Mouse (Mus musculus) lung, embryonic 15.5 days (tissue): ENCODE measurements at regions not wholly inside any gene's neighbourhood (a gene's known extent, or its start where the extent isn't known, plus 50 kb on each side); places are given as distances from the start of the nearest gene placed in this dataset.

Source experiments
- ATAC-seq: fragments of 200-750 bp; cut with Nextera tagmentation; 2 replicates; pipeline ENCODE4 v1.8.0; 2017; ENCODE audit warnings: moderate number of reproducible peaks, borderline replicate concordance; ENCODE audit not compliant: low FRiP score, low TSS enrichment; ENCODE audit errors: extremely low read depth
- H3K27ac ChIP-seq: fragments of 300-500 bp; sonication (generic); 2 replicates; pipeline ENCODE4 v1.5.1; 2015; ENCODE audit warnings: moderate library complexity, mild to moderate bottlenecking, inconsistent platforms
- H3K27me3 ChIP-seq: fragments of 300-500 bp; sonication (generic); 2 replicates; pipeline ENCODE4 v1.6.1; 2015; ENCODE audit warnings: inconsistent platforms
- H3K36me3 ChIP-seq: fragments of 300-500 bp; sonication (generic); 2 replicates; pipeline ENCODE4 v1.6.1; 2015; ENCODE audit warnings: inconsistent platforms
- H3K4me1 ChIP-seq: fragments of 300-500 bp; sonication (generic); 2 replicates; pipeline ENCODE4 v1.6.1; 2015; ENCODE audit warnings: inconsistent platforms
- H3K4me2 ChIP-seq: fragments of 300-500 bp; sonication (generic); 2 replicates; pipeline ENCODE4 v1.6.1; 2015; ENCODE audit warnings: inconsistent platforms, mild to moderate bottlenecking, moderate library complexity
- H3K4me3 ChIP-seq: fragments of 300-500 bp; sonication (generic); 2 replicates; pipeline ENCODE4 v1.5.1; 2015; ENCODE audit warnings: mild to moderate bottlenecking, inconsistent platforms
- H3K9ac ChIP-seq: fragments of 300-500 bp; sonication (generic); 2 replicates; pipeline ENCODE4 v1.6.1; 2015; ENCODE audit warnings: inconsistent platforms
- H3K9me3 ChIP-seq: fragments of 300-500 bp; sonication (generic); 2 replicates; pipeline ENCODE4 v1.6.1; 2016; ENCODE audit warnings: inconsistent platforms
- WGBS: fragments of 180-500 bp; shearing (Covaris S2); methylation state at CpG from one replicate; pipeline ENCODE4 v1.1.7; 2015; 5-methylcytosine and 5-hydroxymethylcytosine counted together

DNA sequence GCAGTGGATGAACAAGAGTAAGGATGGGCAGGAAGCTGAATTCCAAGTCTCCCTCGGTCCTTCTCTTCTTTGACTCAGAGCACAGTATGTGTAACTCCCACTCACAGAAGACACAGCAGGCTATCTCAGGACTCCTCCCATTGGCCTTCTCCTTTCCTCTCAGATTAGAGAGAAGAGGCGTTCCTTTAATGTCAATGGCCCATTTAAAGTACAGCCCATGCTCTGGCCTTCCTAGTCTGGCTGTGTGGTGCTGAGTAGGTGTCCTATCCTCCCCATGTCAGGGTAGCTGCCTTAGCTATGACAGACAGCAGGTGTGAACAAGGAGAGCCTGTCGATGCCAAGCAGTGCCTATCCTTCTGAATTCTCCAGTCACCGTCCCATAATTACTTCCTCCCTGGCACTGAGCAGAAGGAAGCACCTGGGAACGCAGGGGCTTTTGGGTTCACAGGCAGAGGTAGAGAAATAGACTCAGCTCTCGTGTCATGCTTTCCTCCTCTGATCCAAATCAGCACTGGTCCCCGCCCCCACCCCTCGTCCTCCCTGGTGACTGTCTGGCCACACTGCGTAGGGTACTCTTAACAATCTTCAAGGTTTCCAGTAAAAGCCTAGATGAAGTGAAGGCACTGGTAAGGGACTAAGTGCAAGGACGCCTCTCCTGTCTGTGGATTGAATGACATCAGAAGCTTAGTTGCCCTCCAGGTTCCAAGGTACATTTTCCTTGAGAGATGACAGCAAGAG lies 257.8 kb downstream of the Mycn start:
- peaks cover 27% of the 10 kb centered on the region for H3K4me1 ChIP-seq
- ATAC-seq, result no peak
- no peaks in the 10 kb centered on the region for H3K9me3 ChIP-seq
- no peak overlapping the region for H3K4me2 ChIP-seq
- H3K4me3 ChIP-seq, result no peak overlapping the region
- H3K27ac ChIP-seq, result no peak overlapping the region
- H3K9ac ChIP-seq, result no peak overlapping the region
- H3K27me3 ChIP-seq, result no peaks in the 10 kb centered on the region
- H3K36me3 ChIP-seq, result no peaks in the 10 kb centered on the region
- WGBS, result 58% methylated on average over 10 of the region's 10 CpGs

DNA sequence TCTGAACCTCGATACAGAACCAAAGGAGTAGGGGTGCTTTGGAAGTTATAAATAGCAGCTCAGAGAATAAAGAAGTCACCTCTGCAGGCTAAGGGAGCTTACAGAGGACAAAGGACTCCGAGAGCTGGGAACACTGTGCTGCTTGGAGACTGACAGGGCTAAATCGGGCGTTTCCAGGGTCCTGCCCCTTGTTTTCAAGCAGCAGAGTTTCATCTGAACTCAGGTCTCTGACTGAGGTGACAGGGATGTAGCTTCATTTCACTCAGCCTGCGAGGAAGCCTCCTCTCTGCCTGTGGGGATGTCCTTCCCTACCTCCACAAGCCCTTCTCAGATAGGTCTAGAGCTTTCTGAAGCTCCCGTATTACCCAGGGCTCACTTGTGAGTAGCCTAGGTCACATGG lies 260.6 kb downstream of the Mycn start:
- Histone ChIP-seq H3K36me3 (no peaks in the 10 kb centered on the region), H3K27ac (0 out of 2 replicates have a peak overlapping the region, but pooled peaks have one; percentile 27), H3K9me3 (no peaks in the 10 kb centered on the region), H3K4me1 (peaks cover 31% of the 10 kb centered on the region), H3K4me3 (peak overlapping the region; percentile 14; the same call in 1 of the 2 replicates), H3K9ac (0 out of 2 replicates have a peak overlapping the region, but pooled peaks have one; percentile 27), H3K4me2 (peak overlapping the region; percentile 36), H3K27me3 (no peaks in the 10 kb centered on the region)
- ATAC-seq, result no peak
- WGBS, result 28% methylated on average over 6 of the region's 6 CpGs

DNA sequence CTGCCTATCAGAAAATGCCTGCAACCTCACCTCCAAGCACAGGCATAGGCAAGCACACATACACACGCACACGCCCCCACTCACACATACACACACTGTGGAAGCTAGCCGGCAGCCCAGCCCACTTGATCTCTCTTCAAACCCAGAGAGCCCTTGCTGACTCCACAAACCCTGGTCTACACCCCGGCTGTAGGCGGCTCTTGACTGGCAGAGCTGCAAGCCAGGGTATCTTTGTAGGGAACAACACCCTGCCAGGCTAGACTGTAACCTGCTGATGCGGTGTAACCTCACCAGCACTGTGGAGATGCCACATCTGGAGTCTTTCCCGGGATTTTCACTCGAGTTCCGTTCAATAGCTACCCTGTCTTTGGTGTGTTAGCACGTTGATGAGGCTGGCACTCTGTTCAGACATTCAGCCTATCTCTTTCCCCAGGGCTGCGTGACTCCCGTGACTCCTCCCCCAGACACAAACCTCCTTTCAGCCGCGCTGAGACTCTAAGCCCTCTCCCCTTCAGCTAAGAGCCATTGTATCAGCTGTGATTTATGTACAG lies 261.3 kb downstream of the Mycn start:
- ATAC-seq, result peak; percentile 66
- peak overlapping the region; percentile 36 for H3K4me2 ChIP-seq
- H3K4me1 ChIP-seq, result peaks cover 31% of the 10 kb centered on the region
- 13% methylated on average over 14 of the region's 14 CpGs for WGBS
- no peaks in the 10 kb centered on the region for H3K36me3 ChIP-seq
- H3K9me3 ChIP-seq, result no peaks in the 10 kb centered on the region
- no peaks in the 10 kb centered on the region for H3K27me3 ChIP-seq
- H3K4me3 ChIP-seq, result peak overlapping the region; percentile 14; the same call in 1 of the 2 replicates
- 0 out of 2 replicates have a peak overlapping the region, but pooled peaks have one; percentile 27 for H3K27ac ChIP-seq
- H3K9ac ChIP-seq, result no peak overlapping the region

DNA sequence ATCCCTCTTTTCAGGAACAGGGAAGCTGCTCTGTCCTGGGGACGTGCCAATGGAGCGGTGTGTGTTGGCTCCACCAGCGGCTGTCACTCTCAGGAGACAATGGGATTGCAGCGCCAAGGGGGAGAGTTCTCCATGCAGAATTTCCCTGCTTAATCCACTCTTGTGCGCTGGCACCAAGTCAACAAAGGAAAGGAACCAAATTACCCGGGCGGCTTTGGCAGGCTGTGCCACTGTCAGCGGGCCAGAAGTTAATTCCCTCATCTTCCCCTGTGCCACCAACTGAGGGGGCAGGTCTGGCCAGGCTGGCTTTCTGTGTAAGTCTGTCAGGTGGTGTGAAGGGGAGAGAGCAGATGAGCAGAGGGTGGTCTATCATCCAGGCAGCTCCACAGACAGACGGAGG lies 265.0 kb downstream of the Mycn start:
- WGBS, result 60% methylated on average over 9 of the region's 9 CpGs
- ATAC-seq, result no peak
- Histone ChIP-seq H3K4me1 (peaks cover 21% of the 10 kb centered on the region), H3K4me3 (no peak overlapping the region), H3K27me3 (no peaks in the 10 kb centered on the region), H3K9me3 (no peaks in the 10 kb centered on the region), H3K36me3 (no peaks in the 10 kb centered on the region), H3K9ac (no peak overlapping the region), H3K4me2 (no peak overlapping the region), H3K27ac (no peak overlapping the region)

DNA sequence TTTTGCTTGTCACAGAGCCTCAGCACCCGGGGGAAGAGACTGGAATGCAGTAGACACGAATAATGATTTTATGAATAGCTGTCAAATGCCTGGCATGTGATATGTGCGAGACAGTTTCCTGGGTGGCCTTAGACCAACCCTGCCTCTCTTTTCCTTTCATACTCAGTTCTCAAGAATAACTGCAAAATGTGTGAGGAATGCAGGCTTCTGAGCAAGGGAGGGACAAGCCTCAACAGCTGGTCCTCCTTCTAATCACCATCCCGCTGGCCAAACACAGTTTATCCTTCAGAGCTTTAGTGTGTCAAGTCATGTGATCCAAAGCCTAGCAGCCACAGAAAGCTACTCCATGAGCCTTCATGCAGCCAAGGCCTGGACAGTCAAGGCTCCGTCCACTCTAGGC lies 271.8 kb downstream of the Mycn start:
- peaks cover 15% of the 10 kb centered on the region for H3K4me1 ChIP-seq
- no peaks in the 10 kb centered on the region for H3K27me3 ChIP-seq
- H3K4me3 ChIP-seq, result no peak overlapping the region
- ATAC-seq, result peak; percentile 96
- peak overlapping the region; percentile 43; the same call in 1 of the 2 replicates for H3K27ac ChIP-seq
- no peak overlapping the region for H3K9ac ChIP-seq
- 20% methylated on average over 5 of the region's 5 CpGs for WGBS
- no peak overlapping the region for H3K4me2 ChIP-seq
- no peaks in the 10 kb centered on the region for H3K36me3 ChIP-seq
- H3K9me3 ChIP-seq, result no peaks in the 10 kb centered on the region

DNA sequence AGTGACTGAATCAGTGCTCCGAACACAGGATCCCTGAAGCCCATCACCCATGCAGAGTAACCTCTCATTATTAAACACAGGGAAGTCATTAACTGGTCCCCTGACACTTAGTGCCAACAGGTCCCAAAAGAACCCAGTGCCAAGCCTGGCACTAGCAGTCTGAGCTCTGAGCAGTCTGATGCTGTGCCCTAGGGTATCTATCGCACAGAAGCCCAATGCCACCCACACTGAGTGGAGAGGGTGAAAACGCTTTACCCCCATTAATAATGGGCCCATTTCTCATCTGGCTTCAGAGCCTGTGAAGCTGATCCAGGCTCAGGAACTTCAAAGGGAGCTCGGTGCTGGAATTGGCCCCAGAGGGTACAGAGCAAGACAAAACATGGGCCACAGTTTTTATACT lies 272.8 kb downstream of the Mycn start:
- Histone ChIP-seq H3K9ac (no peak overlapping the region), H3K4me2 (no peak overlapping the region), H3K27me3 (no peaks in the 10 kb centered on the region), H3K9me3 (no peaks in the 10 kb centered on the region), H3K4me3 (no peak overlapping the region), H3K36me3 (no peaks in the 10 kb centered on the region), H3K4me1 (peaks cover 15% of the 10 kb centered on the region), H3K27ac (no peak overlapping the region)
- no peak for ATAC-seq
- 85% methylated on average over 4 of the region's 4 CpGs for WGBS

DNA sequence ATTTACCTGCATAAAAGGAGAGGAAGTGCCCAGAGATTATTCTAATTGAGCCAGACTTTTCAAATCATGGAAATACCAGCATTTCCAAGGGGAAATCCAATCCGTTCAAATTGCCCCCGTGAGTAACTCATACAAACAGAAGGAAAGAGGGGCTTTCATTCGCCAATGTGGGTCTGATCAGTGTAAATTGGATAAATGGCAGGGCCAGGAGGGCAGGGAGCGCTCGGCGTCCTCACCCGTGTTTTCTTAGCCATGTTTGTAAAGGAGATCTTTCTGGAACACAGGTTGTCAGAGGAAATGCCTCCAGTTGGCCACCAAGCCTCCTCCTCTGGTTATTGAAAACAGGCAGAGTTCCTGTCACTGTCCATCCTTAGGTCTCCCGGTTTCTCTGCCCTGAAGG lies 286.1 kb downstream of the Mycn start:
- Histone ChIP-seq H3K9ac (no peak overlapping the region), H3K4me1 (no peaks in the 10 kb centered on the region; the same call in 1 of the 2 replicates), H3K9me3 (no peaks in the 10 kb centered on the region; the same call in 1 of the 2 replicates), H3K4me2 (no peak overlapping the region), H3K4me3 (no peak overlapping the region), H3K27me3 (no peaks in the 10 kb centered on the region), H3K27ac (no peak overlapping the region), H3K36me3 (no peaks in the 10 kb centered on the region)
- WGBS, result 86% methylated on average over 8 of the region's 8 CpGs
- ATAC-seq, result no peak

DNA sequence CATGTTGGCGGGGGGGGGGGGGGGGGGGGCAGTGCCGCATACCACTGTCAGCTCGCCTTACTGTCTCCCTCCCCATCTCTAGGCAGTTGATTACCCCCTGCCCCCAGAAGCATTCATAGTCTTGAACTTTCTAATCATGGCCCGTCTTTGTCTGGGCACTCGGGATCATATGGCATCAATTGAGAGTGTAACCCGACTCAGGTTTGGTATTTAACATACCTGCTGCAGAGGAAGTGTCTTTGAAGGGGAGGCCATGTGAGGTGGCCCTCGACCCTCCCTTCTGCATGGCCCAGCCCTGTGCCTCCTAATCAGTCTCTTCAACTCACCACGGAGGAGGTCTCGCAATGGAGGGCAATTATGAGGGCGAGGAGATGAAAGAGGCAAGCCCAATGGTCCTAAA lies 286.5 kb downstream of the Mycn start:
- Histone ChIP-seq H3K4me3 (no peak overlapping the region), H3K9ac (no peak overlapping the region), H3K27ac (no peak overlapping the region), H3K4me1 (no peaks in the 10 kb centered on the region; the same call in 1 of the 2 replicates), H3K9me3 (no peaks in the 10 kb centered on the region; the same call in 1 of the 2 replicates), H3K36me3 (no peaks in the 10 kb centered on the region), H3K4me2 (no peak overlapping the region), H3K27me3 (no peaks in the 10 kb centered on the region)
- ATAC-seq, result no peak
- WGBS, result 49% methylated on average over 10 of the region's 10 CpGs

DNA sequence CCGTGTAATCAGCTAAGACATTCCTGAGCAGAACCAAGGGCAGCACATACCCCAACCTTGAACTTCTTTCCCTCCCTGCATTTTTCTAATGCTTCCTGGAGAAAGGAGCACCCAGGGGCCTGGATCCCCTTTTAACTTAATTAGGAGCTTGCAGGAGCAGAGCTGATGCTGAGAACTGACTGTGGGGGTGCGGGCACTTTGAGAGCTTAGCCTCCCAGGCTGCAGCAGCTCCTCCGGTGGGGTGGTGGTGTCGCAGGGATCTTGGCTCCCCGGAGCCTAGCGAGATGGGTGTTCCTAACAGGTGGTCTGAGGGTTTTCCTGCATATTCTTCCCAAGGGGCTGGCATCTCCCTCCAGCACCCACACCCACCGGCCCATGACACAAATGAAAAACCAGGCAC lies 289.4 kb downstream of the Mycn start:
- Histone ChIP-seq H3K27me3 (no peaks in the 10 kb centered on the region), H3K4me2 (no peak overlapping the region), H3K27ac (no peak overlapping the region), H3K4me3 (no peak overlapping the region), H3K9ac (no peak overlapping the region), H3K9me3 (no peaks in the 10 kb centered on the region), H3K4me1 (peaks cover 3% of the 10 kb centered on the region; the same call in 1 of the 2 replicates), H3K36me3 (no peaks in the 10 kb centered on the region)
- ATAC-seq, result no peak
- 48% methylated on average over 7 of the region's 7 CpGs for WGBS

DNA sequence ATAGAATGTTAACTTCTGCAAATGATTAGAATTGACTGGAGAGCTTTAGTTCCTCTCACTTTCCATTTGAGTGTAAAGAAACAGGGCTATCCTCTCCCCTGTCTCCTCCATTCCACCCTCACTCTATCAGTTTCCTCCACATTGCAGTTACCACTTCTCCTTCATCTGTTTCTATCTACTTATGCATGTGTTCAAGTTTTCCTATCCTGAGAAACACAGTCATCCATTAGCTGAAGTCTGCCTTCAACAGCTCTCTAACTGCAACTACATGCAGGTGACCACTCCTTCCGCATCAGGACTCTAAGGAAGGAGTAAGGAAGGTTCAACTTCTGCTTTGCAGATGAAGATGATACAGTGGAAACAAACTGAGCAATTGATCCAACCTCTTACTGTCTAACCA lies 291.4 kb downstream of the Mycn start:
- peaks cover 5% of the 10 kb centered on the region; the same call in 1 of the 2 replicates for H3K4me1 ChIP-seq
- 91% methylated on average over 1 of the region's 1 CpGs for WGBS
- H3K4me2 ChIP-seq, result no peak overlapping the region
- H3K4me3 ChIP-seq, result no peak overlapping the region
- no peaks in the 10 kb centered on the region for H3K36me3 ChIP-seq
- no peak overlapping the region for H3K9ac ChIP-seq
- H3K27ac ChIP-seq, result no peak overlapping the region
- H3K27me3 ChIP-seq, result no peaks in the 10 kb centered on the region
- no peaks in the 10 kb centered on the region for H3K9me3 ChIP-seq
- ATAC-seq, result no peak

DNA sequence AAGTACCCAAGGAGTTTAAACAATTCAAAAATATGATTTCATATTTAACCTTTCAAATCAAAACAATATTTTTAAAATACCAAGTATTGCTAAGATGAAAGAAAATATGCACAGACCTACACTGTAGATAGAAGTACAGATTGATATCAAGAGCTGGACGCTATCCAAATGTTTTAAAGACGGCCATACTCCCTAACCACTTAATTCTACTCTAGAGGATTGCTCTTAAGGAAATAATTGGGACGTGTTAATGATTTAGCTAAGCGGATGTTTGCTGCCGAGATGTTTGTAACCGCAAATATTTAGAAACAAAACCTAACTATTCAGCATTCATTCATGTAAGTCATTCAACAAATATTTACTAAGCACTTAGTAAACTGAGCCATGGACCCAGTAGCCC lies 294.2 kb downstream of the Mycn start:
- no peak overlapping the region for H3K9ac ChIP-seq
- no peak overlapping the region for H3K27ac ChIP-seq
- peaks cover 11% of the 10 kb centered on the region for H3K4me1 ChIP-seq
- 37% methylated on average over 6 of the region's 6 CpGs for WGBS
- H3K36me3 ChIP-seq, result no peaks in the 10 kb centered on the region
- ATAC-seq, result no peak
- no peaks in the 10 kb centered on the region for H3K9me3 ChIP-seq
- no peaks in the 10 kb centered on the region for H3K27me3 ChIP-seq
- H3K4me3 ChIP-seq, result no peak overlapping the region
- H3K4me2 ChIP-seq, result no peak overlapping the region

DNA sequence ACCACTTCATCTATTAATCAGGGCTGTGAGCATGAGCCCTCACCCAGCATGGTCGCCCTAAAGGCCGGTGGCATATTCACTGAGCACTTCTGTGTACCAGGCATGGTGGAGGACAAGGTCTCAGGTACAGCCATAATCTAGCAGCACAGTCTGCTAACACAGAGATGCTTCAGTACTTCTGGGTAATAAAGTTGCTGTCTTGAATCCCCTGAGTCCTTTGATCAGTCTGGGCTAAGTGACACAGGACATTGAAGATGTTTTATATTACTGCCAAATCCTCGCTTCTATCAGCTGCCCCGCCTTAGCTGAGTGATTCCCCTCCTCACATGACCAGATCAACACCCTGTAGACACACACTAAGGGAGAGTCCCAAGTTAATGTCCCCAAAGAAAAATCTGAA lies 296.5 kb downstream of the Mycn start:
- H3K36me3 ChIP-seq, result no peaks in the 10 kb centered on the region
- ATAC-seq, result no peak
- H3K4me1 ChIP-seq, result peaks cover 11% of the 10 kb centered on the region
- no peak overlapping the region for H3K27ac ChIP-seq
- 85% methylated on average over 4 of the region's 4 CpGs for WGBS
- no peaks in the 10 kb centered on the region for H3K9me3 ChIP-seq
- no peak overlapping the region for H3K4me3 ChIP-seq
- no peak overlapping the region for H3K9ac ChIP-seq
- no peak overlapping the region for H3K4me2 ChIP-seq
- H3K27me3 ChIP-seq, result no peaks in the 10 kb centered on the region
